Mouse (Mus musculus) lung, postnatal 0 days (tissue): Measurements from ENCODE around the gene Hamp2.

Experiments
- CTCF ChIP-seq: IDR thresholded peaks from 2 replicates; pipeline ENCODE4 v1.5.1; 2016; ENCODE audit warnings: antibody characterized with exemption, mild to moderate bottlenecking
- EP300 ChIP-seq: IDR thresholded peaks from 2 replicates; pipeline ENCODE4 v1.6.1; 2016; ENCODE audit warnings: antibody characterized with exemption, mild to moderate bottlenecking, control low read depth

GRCm38 (mm10) chr7:30891746-30892145 lies 32.7 kb downstream of the Hamp2 start:
- TF ChIP-seq CTCF (no peak), EP300 (no peak)
